Mouse (Mus musculus) embryonic facial prominence, embryonic 11.5 days (tissue): Measurements from ENCODE around the gene Tssk1. TPM values are rescaled to one million over a fixed set of nuclear protein-coding genes. Genes with fewer than 3 reads are reported as not detected.
A peak's percentile ranks its signal among the peaks of the same experiment; 100 is the strongest.

ENCODE experiments used
- ATAC-seq: fragments of 200-750 bp; cut with Nextera tagmentation; replicated peaks from 2 replicates; pipeline ENCODE4 v1.8.0; 2017; ENCODE audit warnings: low read depth; ENCODE audit not compliant: insufficient number of reproducible peaks, low FRiP score, low TSS enrichment
- DNase-seq: peaks from one replicate; pipeline ENCODE4 v3.0.0-alpha.2; 2015; ENCODE audit warnings: low spot score
- H3K27ac ChIP-seq: fragments of 300-500 bp; sonication (generic); replicated peaks from 2 replicates; pipeline ENCODE4 v1.5.1; 2014; ENCODE audit warnings: mild to moderate bottlenecking, low read depth, low read length, control low read depth
- H3K27me3 ChIP-seq: fragments of 300-500 bp; sonication (generic); 2 replicates; pipeline ENCODE4 v1.6.1; 2014; ENCODE audit warnings: mild to moderate bottlenecking, low read length, moderate library complexity, mixed read lengths; ENCODE audit not compliant: control insufficient read depth, insufficient read depth
- H3K36me3 ChIP-seq: fragments of 300-500 bp; sonication (generic); replicated peaks from 2 replicates; pipeline ENCODE4 v1.6.1; 2014; ENCODE audit warnings: low read depth, mild to moderate bottlenecking, low read length, moderate library complexity, mixed read lengths; ENCODE audit not compliant: control insufficient read depth, insufficient read depth
- H3K4me1 ChIP-seq: fragments of 300-500 bp; sonication (generic); 2 replicates; pipeline ENCODE4 v1.6.1; 2014; ENCODE audit warnings: low read length, mixed read lengths; ENCODE audit not compliant: control insufficient read depth, insufficient read depth
- H3K4me2 ChIP-seq: fragments of 300-500 bp; sonication (generic); 2 replicates; pipeline ENCODE4 v1.6.1; 2014; ENCODE audit warnings: low read depth, mild to moderate bottlenecking, control low read depth, low read length, moderate library complexity
- H3K4me3 ChIP-seq: fragments of 300-500 bp; sonication (generic); 2 replicates; pipeline ENCODE4 v1.5.1; 2014; ENCODE audit warnings: low read depth, low read length, control low read depth
- H3K9ac ChIP-seq: fragments of 300-500 bp; sonication (generic); replicated peaks from 2 replicates; pipeline ENCODE4 v1.6.1; 2014; ENCODE audit warnings: mild to moderate bottlenecking, control low read depth, low read length
- H3K9me3 ChIP-seq: fragments of 300-500 bp; sonication (generic); replicated peaks from 2 replicates; pipeline ENCODE4 v1.6.1; 2016; ENCODE audit warnings: mild to moderate bottlenecking, low read length, inconsistent platforms, mixed read lengths; ENCODE audit not compliant: control insufficient read depth
- WGBS: fragments of 180-500 bp; shearing (Covaris S2); extraction: QIAGEN DNeasy Blood & Tissue Kit; methylation state at CpG from one replicate; pipeline ENCODE4 v1.1.7; 2014; 5-methylcytosine and 5-hydroxymethylcytosine counted together
- polyA plus RNA-seq: library from polyadenylated mRNA; unstranded; fragments of >200 nt; fragmentation: Nextera tagmentation; extraction: Ambion mirVana; gene quantifications from 2 replicates; pipeline ENCODE4 v1.2.1, GENCODE M21; 2014

The Tssk1 gene
- polyA plus RNA-seq, 1 experiment from 2014 or later: not detected

- Histone ChIP-seq H3K9ac (no peak overlapping the region), H3K9me3 (no peaks in the 10 kb centered on the region), H3K27me3 (no peaks in the 10 kb centered on the region), H3K4me1 (no peaks in the 10 kb centered on the region), H3K36me3 (peaks cover 17% of the 10 kb centered on the region), H3K4me3 (no peak overlapping the region), H3K4me2 (no peak overlapping the region), H3K27ac (no peak overlapping the region)
- ATAC-seq (no peak), DNase-seq (peak; percentile 49)
Measured at GRCm38 (mm10) chr16:17858592-17858991, 35.4 kb upstream of the Tssk1 start.

- no peaks in the 10 kb centered on the region; the same call in 1 of the 2 replicates for H3K36me3 ChIP-seq
Measured at GRCm38 (mm10) chr16:17865293-17865692, 28.7 kb upstream of the Tssk1 start.

GRCm38 (mm10) chr16:17865770-17866169 lies 28.3 kb upstream of the Tssk1 start:
- no peak overlapping the region for H3K4me2 ChIP-seq
- no peak overlapping the region for H3K27ac ChIP-seq
- DNase-seq (peak; percentile 9), ATAC-seq (no peak)
- no peaks in the 10 kb centered on the region for H3K9me3 ChIP-seq
- no peaks in the 10 kb centered on the region for H3K27me3 ChIP-seq
- no peaks in the 10 kb centered on the region for H3K4me1 ChIP-seq
- 79% methylated on average over 6 of the region's 6 CpGs for WGBS
- no peak overlapping the region for H3K4me3 ChIP-seq
- H3K36me3 ChIP-seq: no peaks in the 10 kb centered on the region; the same call in 1 of the 2 replicates
- H3K9ac ChIP-seq: no peak overlapping the region

More at GRCm38 (mm10) chr16:17865293-17865692, 28.7 kb upstream of the Tssk1 start:
- Histone ChIP-seq H3K9ac (no peak overlapping the region), H3K4me2 (no peak overlapping the region), H3K9me3 (no peaks in the 10 kb centered on the region), H3K27ac (no peak overlapping the region), H3K4me1 (no peaks in the 10 kb centered on the region), H3K27me3 (no peaks in the 10 kb centered on the region), H3K4me3 (no peak overlapping the region)
- DNase-seq (no peak), ATAC-seq (no peak)
- WGBS: 92% methylated on average over 2 of the region's 2 CpGs

- Histone ChIP-seq H3K27ac (no peak overlapping the region), H3K4me2 (no peak overlapping the region), H3K27me3 (no peaks in the 10 kb centered on the region), H3K4me1 (no peaks in the 10 kb centered on the region), H3K36me3 (peaks cover 4% of the 10 kb centered on the region), H3K9ac (no peak overlapping the region), H3K9me3 (no peaks in the 10 kb centered on the region), H3K4me3 (no peak overlapping the region)
- DNase-seq (no peak), ATAC-seq (no peak)
- WGBS: 85% methylated on average over 5 of the region's 5 CpGs
Measured at GRCm38 (mm10) chr16:17871248-17871647, 22.8 kb upstream of the Tssk1 start.

GRCm38 (mm10) chr16:17872995-17873394 lies 21.0 kb upstream of the Tssk1 start:
- H3K9ac ChIP-seq: no peak overlapping the region
- H3K9me3 ChIP-seq: no peaks in the 10 kb centered on the region
- H3K27ac ChIP-seq: no peak overlapping the region
- H3K4me2 ChIP-seq: no peak overlapping the region
- no peaks in the 10 kb centered on the region for H3K4me1 ChIP-seq
- 59% methylated on average over 4 of the region's 4 CpGs for WGBS
- H3K4me3 ChIP-seq: no peak overlapping the region
- H3K36me3 ChIP-seq: peaks cover 4% of the 10 kb centered on the region
- no peaks in the 10 kb centered on the region for H3K27me3 ChIP-seq
- ATAC-seq: no peak
- no peak for DNase-seq

GRCm38 (mm10) chr16:17875174-17875573 lies 18.8 kb upstream of the Tssk1 start:
- H3K9me3 ChIP-seq: no peaks in the 10 kb centered on the region
- DNase-seq (no peak), ATAC-seq (no peak)
- H3K4me3 ChIP-seq: no peak overlapping the region
- no peak overlapping the region for H3K9ac ChIP-seq
- peaks cover 4% of the 10 kb centered on the region for H3K36me3 ChIP-seq
- no peaks in the 10 kb centered on the region for H3K27me3 ChIP-seq
- WGBS: 85% methylated on average over 4 of the region's 4 CpGs
- no peak overlapping the region for H3K27ac ChIP-seq
- no peaks in the 10 kb centered on the region for H3K4me1 ChIP-seq
- no peak overlapping the region for H3K4me2 ChIP-seq

- Histone ChIP-seq H3K36me3 (peaks cover 4% of the 10 kb centered on the region), H3K4me3 (no peak overlapping the region), H3K4me1 (no peaks in the 10 kb centered on the region), H3K9ac (no peak overlapping the region), H3K9me3 (no peaks in the 10 kb centered on the region), H3K27me3 (no peaks in the 10 kb centered on the region), H3K27ac (no peak overlapping the region), H3K4me2 (no peak overlapping the region)
- 89% methylated on average over 1 of the region's 1 CpGs for WGBS
- DNase-seq: no peak
- ATAC-seq: no peak
Measured at GRCm38 (mm10) chr16:17876096-17876495, 17.9 kb upstream of the Tssk1 start.

GRCm38 (mm10) chr16:17879571-17879970 lies 14.5 kb upstream of the Tssk1 start:
- Histone ChIP-seq H3K4me1 (no peaks in the 10 kb centered on the region), H3K36me3 (no peaks in the 10 kb centered on the region; the same call in 1 of the 2 replicates), H3K9ac (no peak overlapping the region), H3K27me3 (no peaks in the 10 kb centered on the region), H3K27ac (no peak overlapping the region), H3K9me3 (no peaks in the 10 kb centered on the region), H3K4me3 (no peak overlapping the region), H3K4me2 (no peak overlapping the region)
- no peak for ATAC-seq
- 87% methylated on average over 4 of the region's 4 CpGs for WGBS
- no peak for DNase-seq
